Mouse (Mus musculus) liver, embryonic 14.5 days (tissue): ENCODE measurements around the gene Rps19bp1. TPM values are rescaled to one million over a fixed set of nuclear protein-coding genes. Genes with fewer than 3 reads are reported as not detected.

ENCODE experiments used
- ATAC-seq: fragments of 200-750 bp; cut with Nextera tagmentation; 2 replicates; pipeline ENCODE4 v1.8.0; 2017; ENCODE audit warnings: moderate number of reproducible peaks, mild to moderate bottlenecking, moderate library complexity; ENCODE audit not compliant: insufficient read depth
- DNase-seq, 3 experiments: peaks; one replicate each; pipeline ENCODE4 v3.0.0-alpha.2; 2012 to 2013; ENCODE audit warnings: low read depth in 3 of 3, low spot score in 3 of 3
- H3K27ac ChIP-seq: fragments of 300-500 bp; sonication (generic); 2 replicates; pipeline ENCODE4 v1.5.1; 2014; ENCODE audit warnings: moderate library complexity, mild to moderate bottlenecking, control low read depth, inconsistent platforms
- H3K27me3 ChIP-seq: fragments of 300-500 bp; sonication (generic); 2 replicates; pipeline ENCODE4 v1.6.1; 2014; ENCODE audit warnings: mild to moderate bottlenecking, low read length, moderate library complexity; ENCODE audit not compliant: control insufficient read depth, insufficient read depth
- H3K36me3 ChIP-seq: fragments of 300-500 bp; sonication (generic); replicated peaks from 2 replicates; pipeline ENCODE4 v1.6.1; 2014; ENCODE audit warnings: low read depth; ENCODE audit not compliant: control insufficient read depth, insufficient read depth
- H3K4me1 ChIP-seq, 2 experiments: fragments of 200-500 bp in 1 of 2; fragments of 300-500 bp in 1 of 2; sonication (generic) in 1 of 2; replicated peaks; 2 replicates each; pipeline ENCODE4 v1.6.1; 2012 to 2014; ENCODE audit warnings: antibody characterized with exemption in 1 of 2, inconsistent platforms in 1 of 2, low read length in 1 of 2; ENCODE audit not compliant: control insufficient read depth in 2 of 2, insufficient read depth in 2 of 2
- H3K4me2 ChIP-seq: fragments of 300-500 bp; sonication (generic); 2 replicates; pipeline ENCODE4 v1.6.1; 2014; ENCODE audit warnings: low read depth, mild to moderate bottlenecking, control low read depth, moderate library complexity
- H3K4me3 ChIP-seq, 2 experiments: fragments of 200-500 bp in 1 of 2; fragments of 300-500 bp in 1 of 2; sonication (generic) in 1 of 2; 2 replicates each; pipeline ENCODE4 v1.5.1; 2012 to 2014; ENCODE audit warnings: low read depth in 2 of 2, low read length in 2 of 2, mild to moderate bottlenecking in 2 of 2, control low read depth in 1 of 2, inconsistent platforms in 1 of 2, moderate library complexity in 1 of 2; ENCODE audit not compliant: insufficient read depth in 1 of 2
- H3K9ac ChIP-seq: fragments of 300-500 bp; sonication (generic); replicated peaks from 2 replicates; pipeline ENCODE4 v1.6.1; 2014; ENCODE audit warnings: mild to moderate bottlenecking, control low read depth, moderate library complexity
- H3K9me3 ChIP-seq: fragments of 300-500 bp; sonication (generic); 2 replicates; pipeline ENCODE4 v1.6.1; 2016; ENCODE audit warnings: low read length, mixed read lengths; ENCODE audit not compliant: control insufficient read depth
- CTCF ChIP-seq: IDR thresholded peaks from 2 replicates; pipeline ENCODE4 v1.5.1; 2016; ENCODE audit warnings: antibody characterized with exemption, low read depth, control low read depth
- EP300 ChIP-seq: IDR thresholded peaks from 2 replicates; pipeline ENCODE4 v1.6.1; 2016; ENCODE audit warnings: antibody characterized with exemption, low read depth
- polyA plus RNA-seq, 2 experiments: library from polyadenylated mRNA; depleted of rRNA in 1 of 2; stranded (reverse) in 1 of 2; unstranded in 1 of 2; fragments of >200 nt; fragmentation: Nextera tagmentation in 1 of 2; extraction: Ambion mirVana in 1 of 2; gene quantifications; 2 replicates each; pipeline versions ENCODE4 v1.2.1 to v1.2.3; 2012 to 2014

Gene Rps19bp1
- polyA plus RNA-seq, 2 experiments: 25.6 to 30.0 TPM

DNA sequence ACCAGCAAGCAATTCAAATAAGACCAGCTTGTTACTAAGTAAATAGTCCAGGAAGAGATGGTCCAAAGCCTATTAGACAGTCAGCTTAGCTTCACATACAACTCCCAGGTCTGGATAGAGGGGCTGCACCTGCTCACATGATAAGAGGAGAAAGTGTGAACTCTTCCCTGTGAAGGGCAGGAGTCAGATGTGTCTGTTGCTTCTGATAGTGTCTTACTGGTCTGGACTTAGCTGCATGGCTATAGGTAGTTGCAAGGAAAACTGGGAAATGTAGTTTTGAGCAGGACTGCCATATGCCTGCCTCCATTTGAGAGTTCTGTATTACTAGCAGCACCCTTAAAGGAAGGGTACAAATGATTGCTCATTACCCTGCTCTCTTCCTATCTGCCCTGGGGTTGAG lies 50.4 kb downstream of the Rps19bp1 start:
- TF ChIP-seq CTCF (no peak), EP300 (peak; percentile 47)
- Histone ChIP-seq H3K9me3 (no peaks in the 10 kb centered on the region), H3K9ac (no peak overlapping the region), H3K27me3 (no peaks in the 10 kb centered on the region), H3K4me1 (peaks cover 0 to 5% of the 10 kb centered on the region in 2 experiments; a peak in 2 of 4 replicates), H3K27ac (no peak overlapping the region), H3K4me3 (no peak overlapping the region), H3K4me2 (no peak overlapping the region), H3K36me3 (no peaks in the 10 kb centered on the region)
- DNase-seq: no peak
- ATAC-seq: peak; percentile 74

Other genes starting within 250 kb of the Rps19bp1 start
- 1.5 and 1.7 TPM in 2 replicates for gene Pdgfb, start 249.3 kb downstream of the Rps19bp1 start, polyA plus RNA-seq (2012; rRNA removed)
- 0.71 and 0.92 TPM in 2 replicates for gene Pdgfb, start 249.3 kb downstream of the Rps19bp1 start, polyA plus RNA-seq (2014; fragmentation: Nextera tagmentation; extraction: Ambion mirVana)
- 10.4 and 12.0 TPM in 2 replicates for gene Syngr1, start 173.0 kb downstream of the Rps19bp1 start, polyA plus RNA-seq (2012; rRNA removed)
- gene Syngr1, start 173.0 kb downstream of the Rps19bp1 start, polyA plus RNA-seq (2014; fragmentation: Nextera tagmentation; extraction: Ambion mirVana): 14.4 and 17.3 TPM in 2 replicates
- 530 and 765 TPM in 2 replicates for gene Rpl3, start 172.4 kb downstream of the Rps19bp1 start, polyA plus RNA-seq (2012; rRNA removed)
- 774 and 804 TPM in 2 replicates for gene Rpl3, start 172.4 kb downstream of the Rps19bp1 start, polyA plus RNA-seq (2014; fragmentation: Nextera tagmentation; extraction: Ambion mirVana)
- gene Tab1, start 131.2 kb downstream of the Rps19bp1 start, polyA plus RNA-seq (2012; rRNA removed): 11.2 and 11.9 TPM in 2 replicates
- 9.4 and 10.8 TPM in 2 replicates for gene Tab1, start 131.2 kb downstream of the Rps19bp1 start, polyA plus RNA-seq (2014; fragmentation: Nextera tagmentation; extraction: Ambion mirVana)
- gene Mgat3, start 90.6 kb downstream of the Rps19bp1 start, polyA plus RNA-seq (2012; rRNA removed): 0.95 and 1.0 TPM in 2 replicates
- gene Mgat3, start 90.6 kb downstream of the Rps19bp1 start, polyA plus RNA-seq (2014; fragmentation: Nextera tagmentation; extraction: Ambion mirVana): 0.33 and 0.45 TPM in 2 replicates
- gene Mief1, start 30.3 kb downstream of the Rps19bp1 start, polyA plus RNA-seq (2012; rRNA removed): 4.3 and 4.8 TPM in 2 replicates
- 13.3 and 14.5 TPM in 2 replicates for gene Mief1, start 30.3 kb downstream of the Rps19bp1 start, polyA plus RNA-seq (2014; fragmentation: Nextera tagmentation; extraction: Ambion mirVana)
- not detected in 2 replicates for gene AC140267.1, start 28.5 kb downstream of the Rps19bp1 start, polyA plus RNA-seq (2012; rRNA removed)
- gene AC140267.1, start 28.5 kb downstream of the Rps19bp1 start, polyA plus RNA-seq (2014; fragmentation: Nextera tagmentation; extraction: Ambion mirVana): not detected in 2 replicates
- 146 and 246 TPM in 2 replicates for gene Atf4, start 9.1 kb downstream of the Rps19bp1 start, polyA plus RNA-seq (2012; rRNA removed)
- 108 and 129 TPM in 2 replicates for gene Atf4, start 9.1 kb downstream of the Rps19bp1 start, polyA plus RNA-seq (2014; fragmentation: Nextera tagmentation; extraction: Ambion mirVana)
- gene Cacna1i, start 22.9 kb upstream of the Rps19bp1 start, polyA plus RNA-seq (2012; rRNA removed): 0.01 and 0.02 TPM in 2 replicates
- 0.01 TPM in 1 of 2 replicates, not detected in the other for gene Cacna1i, start 22.9 kb upstream of the Rps19bp1 start, polyA plus RNA-seq (2014; fragmentation: Nextera tagmentation; extraction: Ambion mirVana)